Mouse (Mus musculus) MEL (cell line): ENCODE measurements around the gene Tnni1.

Experiments used
- CTCF ChIP-seq, 3 experiments: IDR thresholded peaks in 2 of 3; conservative IDR thresholded peaks in 1 of 3; 2 replicates each; pipeline ENCODE4 v1.5.1; 2011 to 2012; ENCODE audit warnings: low read length in 3 of 3, low read depth in 2 of 3, mild to moderate bottlenecking in 2 of 3, improper control_type of control experiment in 1 of 3, inconsistent platforms in 1 of 3, mixed read lengths in 1 of 3, moderate library complexity in 1 of 3; ENCODE audit not compliant: control insufficient read depth in 1 of 3, insufficient read depth in 1 of 3, poor library complexity in 1 of 3, severe bottlenecking in 1 of 3
- E2F4 ChIP-seq: IDR thresholded peaks from 2 replicates; pipeline ENCODE4 v1.6.1; 2011; ENCODE audit warnings: low read depth, low read length, improper control_type of control experiment, borderline replicate concordance
- ELF1 ChIP-seq: IDR thresholded peaks from 2 replicates; pipeline ENCODE4 v1.6.1; 2014; ENCODE audit warnings: low read depth, mild to moderate bottlenecking, inconsistent platforms, low read length, improper control_type of control experiment, moderate library complexity
- EP300 ChIP-seq, 2 experiments: IDR thresholded peaks; 2 replicates each; pipeline ENCODE4 v1.6.1; 2011; ENCODE audit warnings: improper control_type of control experiment in 2 of 2, low read length in 2 of 2, low read depth in 1 of 2, mild to moderate bottlenecking in 1 of 2
- GATA1 ChIP-seq: IDR thresholded peaks from 2 replicates; pipeline ENCODE4 v1.6.1; 2011; ENCODE audit warnings: low read depth, low read length, improper control_type of control experiment
- MAFK ChIP-seq: IDR thresholded peaks from 2 replicates; pipeline ENCODE4 v1.6.1; 2011; ENCODE audit warnings: low read depth, mild to moderate bottlenecking, low read length, improper control_type of control experiment, borderline replicate concordance
- MEF2A ChIP-seq: IDR thresholded peaks from 2 replicates; pipeline ENCODE4 v1.6.1; 2014; ENCODE audit warnings: low read depth, mild to moderate bottlenecking, inconsistent platforms, low read length, improper control_type of control experiment; ENCODE audit not compliant: poor library complexity, insufficient replicate concordance, severe bottlenecking; ENCODE audit errors: extremely low read depth
- MYC ChIP-seq: IDR thresholded peaks from 2 replicates; pipeline ENCODE4 v1.6.1; 2011; ENCODE audit warnings: low read depth, mild to moderate bottlenecking, low read length, improper control_type of control experiment, moderate library complexity
- SMC3 ChIP-seq: IDR thresholded peaks from 2 replicates; pipeline ENCODE4 v1.6.1; 2011; ENCODE audit warnings: low read depth, low read length, improper control_type of control experiment
- TCF12 ChIP-seq: IDR thresholded peaks from 2 replicates; pipeline ENCODE4 v1.6.1; 2014; ENCODE audit warnings: low read depth, mild to moderate bottlenecking, inconsistent platforms, low read length, improper control_type of control experiment, moderate library complexity

DNA sequence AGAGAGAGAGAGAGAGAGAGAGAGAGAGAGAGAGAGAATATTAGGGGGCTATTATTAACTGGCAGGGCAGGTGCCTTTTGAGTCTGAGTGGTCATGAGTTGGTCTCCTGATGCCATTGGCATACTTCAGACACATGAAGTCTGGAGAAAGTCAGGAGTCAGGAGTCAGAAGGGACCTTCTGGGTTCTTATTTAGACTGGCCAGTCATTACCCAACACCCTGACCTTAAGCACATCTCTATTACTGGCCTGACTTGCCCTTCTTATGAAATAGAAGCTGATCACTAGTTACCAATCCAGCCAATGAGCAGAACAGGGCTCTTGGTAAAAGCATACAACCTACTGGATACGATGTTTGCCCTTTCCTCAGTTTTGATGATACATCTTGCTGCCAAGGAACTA, 2.2 kb upstream of the Tnni1 start:
- TF ChIP-seq MAFK (no peak), ELF1 (no peak), MYC (no peak), EP300 (IDR thresholded peaks at IDR 0.05; ENCODE audit: low read depth in 1 of 2, low read length in 2 of 2) (no peak), TCF12 (no peak), GATA1 (no peak), SMC3 (no peak), E2F4 (no peak), CTCF (IDR thresholded peaks at IDR 0.05 in 2 of 3, conservative IDR thresholded peaks at IDR 0.05 in 1 of 3; ENCODE audit: control insufficient read depth in 1 of 3, insufficient read depth in 1 of 3, low read depth in 2 of 3, low read length in 3 of 3, poor library complexity in 1 of 3, severe bottlenecking in 1 of 3) (no peak), MEF2A (no peak)
